Mouse (Mus musculus) neural tube, embryonic 11.5 days (tissue): ENCODE results near the gene Snapin. TPM values are rescaled to one million over a fixed set of nuclear protein-coding genes. Genes with fewer than 3 reads are reported as not detected.

Experiments
- ATAC-seq: fragments of 200-750 bp; cut with Nextera tagmentation; 2 replicates; pipeline ENCODE4 v1.8.0; 2017; ENCODE audit warnings: moderate number of reproducible peaks, mild to moderate bottlenecking, moderate TSS enrichment, moderate library complexity; ENCODE audit not compliant: insufficient read depth, low FRiP score, low TSS enrichment
- DNase-seq: peaks from one replicate; pipeline ENCODE4 v3.0.0-alpha.2; 2015; ENCODE audit warnings: low spot score
- H3K27ac ChIP-seq: fragments of 300-500 bp; sonication (generic); 2 replicates; pipeline ENCODE4 v1.5.1; 2014; ENCODE audit warnings: low read depth, mild to moderate bottlenecking, low read length
- H3K27me3 ChIP-seq: fragments of 300-500 bp; sonication (generic); 2 replicates; pipeline ENCODE4 v1.6.1; 2014; ENCODE audit warnings: mild to moderate bottlenecking, low read length, mixed read lengths; ENCODE audit not compliant: control insufficient read depth, insufficient read depth
- H3K36me3 ChIP-seq: fragments of 300-500 bp; sonication (generic); 2 replicates; pipeline ENCODE4 v1.6.1; 2014; ENCODE audit warnings: mild to moderate bottlenecking, low read length, moderate library complexity, mixed read lengths; ENCODE audit not compliant: control insufficient read depth, insufficient read depth
- H3K4me1 ChIP-seq: fragments of 300-500 bp; sonication (generic); 2 replicates; pipeline ENCODE4 v1.6.1; 2014; ENCODE audit warnings: low read length, mixed read lengths; ENCODE audit not compliant: control insufficient read depth, insufficient read depth
- H3K4me2 ChIP-seq: fragments of 300-500 bp; sonication (generic); 2 replicates; pipeline ENCODE4 v1.6.1; 2014; ENCODE audit warnings: low read depth, mild to moderate bottlenecking, moderate library complexity
- H3K4me3 ChIP-seq: fragments of 300-500 bp; sonication (generic); 2 replicates; pipeline ENCODE4 v1.5.1; 2014; ENCODE audit warnings: low read depth, low read length
- H3K9ac ChIP-seq: fragments of 300-500 bp; sonication (generic); 2 replicates; pipeline ENCODE4 v1.6.1; 2014; ENCODE audit warnings: mild to moderate bottlenecking, low read length
- H3K9me3 ChIP-seq: fragments of 300-500 bp; sonication (generic); 2 replicates; pipeline ENCODE4 v1.6.1; 2016; ENCODE audit warnings: low read length; ENCODE audit not compliant: control insufficient read depth
- WGBS: fragments of 180-500 bp; shearing (Covaris S2); extraction: QIAGEN DNeasy Blood & Tissue Kit; methylation state at CpG from one replicate; pipeline ENCODE4 v1.1.7; 2014; 5-methylcytosine and 5-hydroxymethylcytosine counted together
- polyA plus RNA-seq: library from polyadenylated mRNA; unstranded; fragments of >200 nt; fragmentation: Nextera tagmentation; extraction: Ambion mirVana; gene quantifications from 2 replicates; pipeline ENCODE4 v1.2.1, GENCODE M21; 2014

Snapin gene
- polyA plus RNA-seq, 1 experiment from 2014 or later: 77.3 TPM

DNA sequence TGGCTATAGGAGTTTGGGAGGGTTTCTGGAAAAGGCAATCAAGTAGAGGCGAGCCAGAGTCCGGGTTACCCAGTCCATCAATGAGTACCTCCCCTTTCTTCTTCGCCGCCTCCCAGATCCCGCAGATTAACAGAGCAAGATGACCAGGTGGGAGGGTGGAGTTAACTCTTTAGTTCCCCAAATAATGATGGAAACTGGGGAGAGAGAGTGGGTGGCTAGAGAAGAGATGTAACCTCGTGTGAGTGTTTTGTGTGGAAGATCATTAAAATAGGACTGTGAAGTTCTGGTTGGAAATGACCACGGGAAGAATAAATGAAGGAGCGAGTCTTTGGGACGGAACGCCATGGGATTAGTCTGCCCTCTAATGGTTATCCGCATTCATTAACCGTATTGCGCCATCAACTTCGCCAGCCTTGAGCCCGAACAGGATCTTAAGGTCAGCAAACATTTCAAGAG is 24.5 kb downstream of the Snapin start:
- WGBS: under 1% methylated on average over 15 of the region's 15 CpGs
- Histone ChIP-seq H3K4me3 (peak overlapping the region; percentile 47), H3K9me3 (no peaks in the 10 kb centered on the region), H3K4me2 (peak overlapping the region; percentile 53), H3K36me3 (no peaks in the 10 kb centered on the region), H3K4me1 (0 out of 2 replicates have a peak, but pooled peaks cover 3% of the 10 kb centered on the region), H3K27me3 (peaks cover 35% of the 10 kb centered on the region), H3K9ac (no peak overlapping the region), H3K27ac (no peak overlapping the region)
- DNase-seq (peak; percentile 53), ATAC-seq (peak; percentile 59)

- 0% methylated on average over 21 of the region's 49 CpGs for WGBS
- DNase-seq: peak; percentile 38
- H3K27ac ChIP-seq: no peak within 1 kb of the TSS
- H3K4me3 ChIP-seq: peak within 1 kb of the TSS; percentile 47
- peak within 1 kb of the TSS; percentile 41 for H3K9ac ChIP-seq
- peak within 1 kb of the TSS; percentile 53 for H3K4me2 ChIP-seq
- H3K4me1 ChIP-seq: 0 out of 2 replicates have a peak, but pooled peaks cover 3% of the 10 kb centered on the region
- no peaks in the 10 kb centered on the region for H3K36me3 ChIP-seq
- peaks cover 35% of the 10 kb centered on the region for H3K27me3 ChIP-seq
- ATAC-seq: peak; percentile 56
- no peaks in the 10 kb centered on the region for H3K9me3 ChIP-seq
Observed at GRCm38 (mm10) chr3:90465686-90466310, 25.0 kb downstream of the Snapin start, which contains the start of gene Npr1. Npr1 (minus strand) TSS chr3:90465866.

DNA sequence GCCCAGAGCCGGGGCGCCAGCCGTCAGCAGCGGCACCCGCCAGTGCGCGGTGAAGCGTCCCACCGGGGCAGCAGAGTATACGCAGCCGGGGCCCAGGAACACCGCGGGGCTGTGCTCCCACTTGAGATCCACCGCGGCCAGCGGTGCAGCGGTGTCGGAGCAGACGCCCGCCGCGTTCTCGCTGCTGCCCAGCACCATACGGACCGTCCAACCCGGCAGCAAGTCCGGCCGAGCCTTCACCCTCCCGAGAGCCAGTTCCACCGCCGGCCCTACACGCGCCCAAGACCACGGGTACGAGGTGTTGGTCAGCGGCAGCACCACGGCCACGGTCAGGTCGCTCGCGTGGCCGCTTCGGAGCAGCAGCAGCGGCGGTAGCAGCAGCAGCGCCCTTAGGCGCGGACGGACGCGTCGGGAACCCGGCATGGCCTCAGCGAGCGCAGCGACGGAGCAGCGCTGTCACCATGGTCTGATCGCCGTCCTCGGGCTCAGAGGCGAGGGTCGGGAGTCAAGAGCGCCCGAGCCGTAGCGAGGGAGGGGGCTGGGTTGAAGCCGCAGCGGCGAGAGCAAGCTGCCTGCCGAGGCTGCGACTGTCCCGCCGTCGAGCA is 25.6 kb downstream of the Snapin start:
- peak overlapping the region; percentile 47 for H3K4me3 ChIP-seq
- H3K36me3 ChIP-seq: no peaks in the 10 kb centered on the region
- peaks cover 35% of the 10 kb centered on the region for H3K27me3 ChIP-seq
- DNase-seq: peak; percentile 47
- peak overlapping the region; percentile 41 for H3K9ac ChIP-seq
- WGBS: 2% methylated on average over 75 of the region's 75 CpGs
- peak; percentile 54; the same call in 1 of the 2 replicates for ATAC-seq
- peak overlapping the region; percentile 53 for H3K4me2 ChIP-seq
- H3K4me1 ChIP-seq: 0 out of 2 replicates have a peak, but pooled peaks cover 3% of the 10 kb centered on the region
- no peaks in the 10 kb centered on the region for H3K9me3 ChIP-seq
- H3K27ac ChIP-seq: no peak overlapping the region

DNA sequence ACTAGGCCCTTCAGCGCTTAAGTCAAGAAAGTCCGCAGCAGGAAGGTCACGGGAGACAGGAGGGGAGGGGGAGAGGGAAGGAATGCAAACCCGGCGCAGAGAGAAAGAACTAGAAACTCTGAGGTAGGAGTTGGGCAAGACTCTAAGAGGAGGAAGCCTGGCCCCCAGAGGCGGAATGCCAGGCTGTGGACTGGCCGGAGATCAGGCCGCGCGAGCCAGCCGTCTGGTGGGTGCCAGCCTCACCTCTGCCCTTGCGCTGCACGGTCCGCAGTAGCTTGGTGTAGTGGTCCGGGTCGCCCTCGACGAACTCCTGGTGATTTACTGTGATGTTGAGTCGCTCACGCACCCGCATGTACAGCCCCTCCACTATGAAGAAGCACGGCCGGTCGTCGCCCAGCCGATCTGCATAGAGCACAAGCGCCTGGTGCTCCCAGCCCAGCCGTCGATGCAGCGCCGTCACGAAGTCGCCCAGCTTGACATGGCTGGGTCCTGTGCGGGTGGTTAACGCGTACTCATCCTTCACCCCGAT is 26.2 kb downstream of the Snapin start:
- Histone ChIP-seq H3K9ac (peak overlapping the region; percentile 41; the same call in 1 of the 2 replicates), H3K27ac (no peak overlapping the region), H3K9me3 (no peaks in the 10 kb centered on the region), H3K36me3 (no peaks in the 10 kb centered on the region), H3K27me3 (peaks cover 35% of the 10 kb centered on the region), H3K4me2 (peak overlapping the region; percentile 53), H3K4me3 (peak overlapping the region; percentile 47), H3K4me1 (0 out of 2 replicates have a peak, but pooled peaks cover 3% of the 10 kb centered on the region)
- WGBS: 11% methylated on average over 37 of the region's 37 CpGs
- ATAC-seq (no peak), DNase-seq (no peak)

- Histone ChIP-seq H3K4me1 (0 out of 2 replicates have a peak, but pooled peaks cover 3% of the 10 kb centered on the region), H3K9ac (no peak overlapping the region), H3K27me3 (peaks cover 35% of the 10 kb centered on the region), H3K27ac (no peak overlapping the region), H3K4me2 (no peak overlapping the region), H3K36me3 (no peaks in the 10 kb centered on the region), H3K9me3 (no peaks in the 10 kb centered on the region), H3K4me3 (no peak overlapping the region)
- DNase-seq (no peak), ATAC-seq (no peak)
- WGBS: 31% methylated on average over 7 of the region's 7 CpGs
Observed at GRCm38 (mm10) chr3:90462579-90462978, 28.3 kb downstream of the Snapin start.

DNA sequence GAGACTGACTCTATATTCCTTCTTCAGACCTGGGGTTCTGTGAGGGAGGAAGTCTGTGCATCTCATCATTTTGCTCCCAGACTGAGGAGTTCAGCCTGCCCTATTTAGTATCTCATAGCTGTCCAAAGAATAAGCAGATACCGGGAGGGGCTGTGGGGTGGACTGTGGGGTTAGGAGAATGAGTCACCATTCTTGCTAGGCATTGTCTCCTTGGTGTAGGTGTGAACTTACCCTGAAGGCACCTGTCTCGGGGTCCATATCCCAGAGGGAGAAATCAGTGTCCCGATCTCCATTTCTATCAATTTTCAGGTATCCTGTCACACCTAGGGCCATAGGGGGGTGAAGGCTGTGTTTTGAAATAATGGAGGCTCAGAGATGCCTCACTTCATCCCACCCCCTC is 28.9 kb downstream of the Snapin start:
- no peak overlapping the region for H3K4me2 ChIP-seq
- H3K27ac ChIP-seq: no peak overlapping the region
- H3K27me3 ChIP-seq: peaks cover 35% of the 10 kb centered on the region
- 88% methylated on average over 3 of the region's 3 CpGs for WGBS
- H3K4me1 ChIP-seq: 0 out of 2 replicates have a peak, but pooled peaks cover 3% of the 10 kb centered on the region
- H3K36me3 ChIP-seq: no peaks in the 10 kb centered on the region
- H3K9me3 ChIP-seq: no peaks in the 10 kb centered on the region
- no peak overlapping the region for H3K4me3 ChIP-seq
- ATAC-seq: no peak
- no peak for DNase-seq
- H3K9ac ChIP-seq: no peak overlapping the region

GRCm38 (mm10) chr3:90460315-90460714 is 30.5 kb downstream of the Snapin start:
- Histone ChIP-seq H3K9me3 (no peaks in the 10 kb centered on the region), H3K27me3 (peaks cover 26% of the 10 kb centered on the region), H3K9ac (no peak overlapping the region; the same call in 1 of the 2 replicates), H3K27ac (no peak overlapping the region), H3K36me3 (no peaks in the 10 kb centered on the region), H3K4me3 (no peak overlapping the region), H3K4me2 (no peak overlapping the region), H3K4me1 (no peaks in the 10 kb centered on the region)
- no peak for ATAC-seq
- 80% methylated on average over 5 of the region's 5 CpGs for WGBS
- no peak for DNase-seq

DNA sequence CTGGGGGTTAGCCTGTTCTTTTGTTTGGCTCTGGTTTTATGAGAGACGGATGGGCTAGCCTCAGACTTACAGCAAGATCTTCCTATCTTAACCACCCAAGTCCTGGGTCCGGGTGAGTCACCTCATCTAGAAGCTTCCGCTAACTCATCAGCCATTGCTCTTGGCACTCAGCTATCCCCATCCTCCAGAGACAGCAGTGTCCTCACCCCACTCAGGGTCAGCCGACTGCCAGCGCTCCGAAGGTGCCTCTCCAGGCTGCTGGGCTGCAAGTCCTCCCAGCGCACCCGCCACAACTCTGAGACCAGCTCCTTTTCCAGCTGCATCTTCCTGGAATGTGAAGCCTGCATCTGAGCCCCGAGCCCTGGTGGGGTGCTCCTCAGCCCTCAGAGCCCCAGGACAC is 31.1 kb downstream of the Snapin start:
- H3K4me3 ChIP-seq: no peak overlapping the region
- no peak overlapping the region for H3K9ac ChIP-seq
- no peak for ATAC-seq
- peaks cover 20% of the 10 kb centered on the region for H3K27me3 ChIP-seq
- H3K9me3 ChIP-seq: no peaks in the 10 kb centered on the region
- DNase-seq: no peak
- WGBS: 84% methylated on average over 9 of the region's 9 CpGs
- H3K4me1 ChIP-seq: no peaks in the 10 kb centered on the region
- H3K4me2 ChIP-seq: no peak overlapping the region
- H3K27ac ChIP-seq: no peak overlapping the region
- H3K36me3 ChIP-seq: no peaks in the 10 kb centered on the region
